Mouse (Mus musculus) kidney, postnatal 10 days (tissue): ENCODE measurements at regions not wholly inside any gene's neighbourhood (a gene's known extent, or its start where the extent isn't known, plus 50 kb on each side); places are given as distances from the start of the nearest gene placed in this dataset.

Experiments
- DNase-seq: peaks from one replicate; pipeline ENCODE4 v3.0.0; 2021; ENCODE audit warnings: mixed read lengths

DNA sequence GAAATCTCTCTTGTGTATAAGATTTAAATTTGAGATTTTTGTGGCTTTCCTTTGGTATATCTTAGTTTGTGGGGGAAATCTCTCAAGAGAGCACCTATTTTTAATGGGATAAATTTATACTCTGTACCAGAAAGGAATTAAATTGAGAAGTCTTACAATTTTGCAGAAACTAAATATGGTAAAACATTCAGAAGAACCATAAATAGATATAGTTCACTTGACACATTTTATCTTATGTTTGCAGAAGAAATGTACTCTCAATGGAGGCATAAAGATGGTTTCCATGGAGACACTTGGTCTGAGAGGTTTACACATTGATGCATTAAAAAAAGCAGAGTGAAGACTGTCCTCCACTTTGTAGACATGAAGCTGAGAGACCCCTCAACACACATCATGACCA lies 86.9 kb downstream of the Ndufa10 start:
- no peak for DNase-seq

DNA sequence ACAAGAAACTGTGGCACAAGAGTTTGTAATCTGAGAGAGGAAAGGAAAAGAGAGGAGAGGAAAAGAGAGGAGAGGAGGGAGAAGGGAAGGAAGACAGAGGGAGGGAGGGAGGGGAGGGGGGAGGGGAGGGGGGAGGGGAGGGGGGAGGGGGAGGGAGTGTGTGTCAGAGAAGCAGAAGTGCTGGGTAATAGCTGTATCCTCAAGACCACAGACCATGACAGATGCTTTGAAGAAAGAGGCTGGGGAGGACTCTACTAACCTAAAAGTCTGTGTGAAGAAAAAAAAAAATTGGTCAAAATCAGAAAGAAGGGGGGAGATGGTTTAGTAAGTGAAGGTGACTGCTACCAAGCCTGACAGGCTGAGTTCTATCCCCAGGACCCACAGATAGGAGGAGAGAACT lies 88.7 kb downstream of the Ndufa10 start:
- no peak for DNase-seq

DNA sequence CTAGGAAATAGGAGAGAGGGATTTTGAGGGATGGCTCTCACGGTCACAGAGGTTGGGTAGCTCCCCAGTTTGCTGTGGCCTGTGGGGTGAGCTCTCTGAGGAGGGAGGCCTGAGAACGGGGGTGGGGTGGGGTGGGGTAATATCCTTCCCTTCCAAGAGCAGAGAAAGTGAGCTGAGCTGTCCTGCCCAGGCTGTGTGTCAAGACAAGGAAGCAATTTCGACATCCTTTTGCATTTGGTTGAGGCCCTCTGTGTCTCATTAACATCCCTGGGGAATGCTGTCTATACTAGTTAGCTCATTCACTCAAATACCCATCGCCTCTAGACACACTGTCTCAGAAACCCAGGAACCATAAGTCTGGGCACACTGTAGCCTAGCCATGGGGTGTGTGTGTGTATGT lies 89.9 kb downstream of the Ndufa10 start:
- no peak for DNase-seq

DNA sequence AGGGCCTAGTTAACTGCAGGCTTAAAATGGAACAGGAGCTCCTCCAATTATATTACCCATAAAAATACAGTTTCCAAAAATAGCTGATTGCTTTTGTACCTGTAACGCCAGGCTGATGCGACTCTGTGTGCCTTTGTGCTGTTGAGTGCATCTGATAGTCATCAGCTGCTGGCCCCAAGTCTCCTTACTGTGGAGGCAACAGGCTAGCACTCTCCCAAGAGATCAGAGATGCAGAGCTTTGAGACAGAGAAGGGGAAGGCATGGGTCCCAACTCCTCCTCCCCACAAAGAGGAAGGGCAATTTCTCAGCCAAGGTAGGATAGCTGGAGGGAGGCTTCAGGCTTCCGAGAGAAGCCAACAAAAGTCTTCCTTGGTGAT lies 94.2 kb downstream of the Ndufa10 start:
- no peak for DNase-seq

DNA sequence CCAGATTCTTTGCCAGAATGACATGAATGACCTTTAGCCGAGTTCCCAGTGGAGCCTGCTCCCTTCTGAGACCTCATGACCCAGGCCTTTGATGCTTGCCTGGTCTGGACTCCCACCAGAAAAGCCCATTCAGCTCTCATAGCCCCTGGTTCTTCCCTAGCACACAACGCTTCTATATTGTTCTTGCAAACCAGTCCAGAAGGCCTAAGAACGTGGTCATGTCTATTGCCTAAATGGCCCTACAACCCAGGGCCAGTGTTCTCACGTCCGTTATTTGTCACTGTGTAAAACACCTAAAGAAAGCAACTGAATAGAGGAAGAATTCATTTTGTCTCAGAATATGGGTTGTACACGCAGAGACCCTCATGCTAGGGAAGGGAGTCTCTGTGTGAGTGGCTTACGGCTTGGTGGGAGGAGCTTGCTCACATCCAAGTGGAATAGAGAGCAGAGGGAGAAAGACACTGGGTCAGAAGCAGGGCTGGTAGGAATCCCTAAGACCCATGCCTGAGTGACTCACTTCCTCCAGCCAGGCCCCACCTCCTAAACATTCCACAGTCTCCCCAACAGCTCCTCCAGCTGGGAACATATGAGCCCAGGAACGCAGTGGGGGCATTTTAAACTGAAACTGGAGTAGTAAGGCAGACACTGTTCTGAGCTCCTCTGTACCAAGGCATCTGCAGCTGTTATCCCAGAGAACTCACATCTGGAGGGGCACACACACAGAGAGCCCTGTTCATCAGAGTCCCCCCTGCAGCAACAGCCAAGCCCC lies 94.7 kb downstream of the Ndufa10 start:
- peak; percentile 62 for DNase-seq

DNA sequence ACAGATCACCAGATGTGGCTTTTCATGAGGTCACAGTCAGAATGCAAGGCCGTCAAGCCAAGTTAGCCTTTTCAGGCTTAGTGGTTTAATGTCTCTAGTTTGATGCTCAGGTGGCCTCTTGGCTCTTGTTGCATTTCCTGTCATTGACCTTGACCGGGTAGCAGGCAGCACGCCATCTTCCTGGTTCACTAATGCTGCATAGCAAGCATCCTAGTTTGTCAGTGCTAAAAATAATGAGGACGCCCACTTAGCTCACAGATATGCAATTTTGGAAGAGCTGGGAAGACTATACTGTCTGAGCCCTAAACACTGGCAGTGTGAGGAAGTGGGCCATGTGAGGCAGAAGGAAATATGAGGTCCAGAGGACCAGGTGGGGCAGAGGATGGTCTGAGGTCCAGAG lies 97.2 kb downstream of the Ndufa10 start:
- DNase-seq, result peak; percentile 47

DNA sequence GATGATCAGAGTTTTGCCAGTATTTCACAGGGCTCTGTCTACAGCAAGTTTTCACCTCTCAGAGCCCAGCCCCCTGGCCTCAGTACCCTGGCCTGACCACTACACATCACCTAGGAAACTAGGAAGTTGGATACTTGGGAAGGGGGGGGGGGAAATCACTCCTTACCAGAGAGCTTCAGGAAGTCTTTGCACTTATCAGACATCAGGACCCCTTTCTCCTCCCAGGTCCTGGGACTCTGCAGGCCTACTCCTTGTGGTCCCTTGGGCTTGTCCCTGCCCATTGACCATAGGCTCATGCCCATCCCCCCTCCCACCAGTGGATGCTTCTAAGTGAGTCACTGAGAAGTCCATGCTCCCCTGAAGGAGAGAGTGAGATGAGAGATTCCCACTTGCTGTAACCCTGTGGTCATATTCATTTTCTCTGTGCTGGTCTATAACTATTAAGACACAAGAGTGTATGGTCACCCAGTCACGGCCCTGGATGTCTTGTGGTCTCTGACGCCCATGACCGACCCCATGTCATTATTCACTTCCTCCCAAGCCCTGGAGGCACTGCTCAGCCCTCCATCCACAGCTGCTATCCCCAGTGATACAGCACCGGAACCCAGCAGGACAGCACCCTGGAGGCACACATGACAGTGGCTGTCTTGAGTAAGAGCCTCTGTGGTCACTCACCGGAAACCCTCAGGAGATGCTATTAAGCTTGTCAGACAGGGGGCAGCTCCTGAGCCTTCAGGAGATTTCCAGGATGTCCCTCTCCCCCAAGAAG lies 101.3 kb downstream of the Ndufa10 start:
- no peak for DNase-seq

DNA sequence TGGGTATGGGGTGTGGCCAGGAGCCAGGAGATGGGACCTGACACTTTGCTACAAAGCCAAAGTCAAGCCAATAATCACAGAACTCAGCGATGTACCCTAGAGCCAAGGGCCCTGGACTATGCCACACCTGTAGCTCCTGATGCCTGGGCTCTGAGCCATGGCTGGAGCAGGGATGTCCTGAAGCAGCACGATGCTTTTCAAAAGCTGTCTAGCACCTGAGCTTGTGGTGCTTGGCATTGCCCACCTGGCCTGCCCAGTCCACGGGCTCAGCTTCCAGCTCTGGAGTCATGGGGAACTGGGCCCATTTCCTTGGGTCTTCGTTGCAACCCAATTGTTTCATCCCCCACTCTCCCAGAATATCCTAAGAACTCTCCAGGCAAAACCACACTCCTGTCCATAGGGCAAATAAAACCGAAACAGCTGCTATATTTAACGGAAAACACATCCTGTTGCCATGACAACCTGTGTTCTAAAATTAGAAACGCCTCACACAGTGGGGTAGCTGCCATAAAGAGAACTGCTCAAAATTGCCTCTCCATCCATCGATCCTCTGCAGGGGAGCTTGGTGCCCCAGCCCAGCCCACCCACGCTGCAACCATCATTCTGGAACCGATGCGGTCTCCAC lies 102.2 kb downstream of the Ndufa10 start:
- DNase-seq, result no peak

DNA sequence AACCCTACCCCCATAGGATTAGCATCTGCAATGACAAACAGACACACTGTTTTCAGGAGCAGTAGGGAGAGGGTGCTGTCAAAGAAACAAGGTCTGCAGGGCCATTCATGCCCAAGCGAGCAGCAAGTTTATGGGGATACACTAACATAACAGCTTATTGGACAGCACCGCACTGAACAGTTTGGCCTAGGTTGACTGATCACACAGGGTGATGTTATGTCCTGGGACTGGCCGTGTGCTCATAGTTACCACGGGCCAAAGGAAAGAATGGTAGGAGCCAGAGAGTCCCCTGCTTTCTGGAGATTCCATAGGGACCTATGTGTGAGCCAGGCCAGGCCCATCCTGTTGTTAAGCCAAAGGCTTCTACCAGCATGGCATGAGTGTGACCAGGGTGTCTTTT lies 102.8 kb downstream of the Ndufa10 start:
- DNase-seq, result no peak

DNA sequence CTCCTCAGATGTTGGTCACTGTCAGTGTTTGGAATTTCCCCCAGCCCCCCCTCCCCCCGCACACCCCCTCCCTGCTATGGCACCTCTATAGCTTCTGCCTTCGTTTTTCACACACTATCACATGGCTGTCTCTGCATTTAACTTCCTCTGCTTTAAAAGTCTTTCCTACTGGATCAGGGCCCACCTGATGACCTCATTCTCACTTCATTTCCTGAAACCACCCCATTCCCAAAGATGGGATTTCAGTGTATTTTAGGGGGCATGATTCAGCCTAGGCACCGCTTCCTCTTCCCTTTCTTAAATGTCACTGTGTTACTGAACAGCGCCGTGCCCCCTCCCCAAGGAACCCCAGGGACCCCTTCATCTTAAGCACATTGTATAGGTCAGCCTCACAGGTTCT lies 103.7 kb downstream of the Ndufa10 start:
- no peak for DNase-seq

DNA sequence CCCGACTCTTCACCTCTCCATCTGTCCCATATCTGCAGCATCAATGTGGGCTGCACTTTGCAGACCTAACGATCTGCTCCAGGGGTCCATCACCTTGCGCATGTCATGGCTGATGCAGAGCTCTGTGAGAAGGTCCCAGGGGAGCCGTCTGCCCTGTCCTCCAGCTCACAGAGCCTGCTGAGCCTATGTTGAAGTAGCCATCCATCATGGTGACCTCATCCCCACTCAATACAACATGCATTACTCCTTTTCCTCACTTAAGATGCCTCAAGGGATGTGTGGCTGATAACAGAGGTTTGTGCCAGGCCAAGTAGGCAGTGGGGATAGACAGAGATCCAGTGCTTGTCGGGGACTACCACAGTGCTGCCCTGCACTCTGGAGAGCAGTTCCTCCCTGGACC lies 107.4 kb downstream of the Ndufa10 start:
- DNase-seq, result no peak

DNA sequence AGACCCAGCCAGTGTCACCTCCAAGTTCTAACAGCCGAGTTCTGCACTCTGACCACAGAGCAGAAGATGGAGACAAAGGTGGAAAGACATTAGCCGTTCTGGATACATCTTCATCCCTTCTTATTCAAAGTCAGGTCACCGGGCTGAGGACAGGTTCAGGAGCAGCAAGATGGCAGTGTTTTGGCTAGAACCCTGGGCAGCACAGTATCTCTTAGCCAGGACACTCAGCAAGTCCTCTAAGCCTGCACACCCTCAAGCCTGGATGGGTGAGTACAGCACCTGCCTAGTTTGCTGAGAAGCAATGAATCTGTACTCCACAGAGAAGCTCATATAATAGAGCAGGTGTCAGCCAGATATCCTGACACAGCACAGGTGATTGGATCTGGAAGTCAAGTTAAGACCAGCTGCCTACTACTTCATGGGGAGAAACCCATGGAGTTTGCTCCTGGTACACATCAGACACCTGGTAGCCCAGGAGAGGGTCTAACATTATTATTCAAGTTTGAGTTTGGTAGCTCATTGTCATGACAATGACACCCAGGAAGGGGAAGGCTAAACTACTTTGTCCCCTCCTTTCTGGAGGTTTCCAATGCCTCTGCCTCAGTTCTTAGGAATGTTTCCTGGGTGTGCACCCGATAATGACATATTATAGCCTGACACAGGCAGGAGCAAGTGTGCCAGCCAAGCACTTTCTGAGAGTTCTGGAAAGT lies 108.1 kb downstream of the Ndufa10 start:
- DNase-seq, result no peak

DNA sequence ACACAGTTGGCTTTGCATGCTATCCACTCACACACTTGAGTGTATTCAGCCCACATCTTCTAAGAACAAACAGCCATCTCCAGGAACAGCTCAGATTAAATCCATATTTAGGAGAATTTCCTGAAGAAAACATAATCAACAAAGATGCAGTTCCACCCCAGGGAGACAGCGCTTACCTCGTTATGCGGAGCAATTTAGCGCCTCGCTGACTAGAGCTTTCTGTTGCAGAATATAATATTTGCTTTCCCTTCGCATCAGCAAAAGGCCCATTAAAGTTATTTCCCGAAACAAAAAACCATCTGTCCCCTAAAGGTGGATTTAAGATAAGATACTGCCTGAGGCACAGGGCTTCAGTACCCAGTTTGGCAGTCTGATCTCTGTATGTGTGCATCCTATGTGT lies 112.0 kb downstream of the Ndufa10 start:
- no peak for DNase-seq

DNA sequence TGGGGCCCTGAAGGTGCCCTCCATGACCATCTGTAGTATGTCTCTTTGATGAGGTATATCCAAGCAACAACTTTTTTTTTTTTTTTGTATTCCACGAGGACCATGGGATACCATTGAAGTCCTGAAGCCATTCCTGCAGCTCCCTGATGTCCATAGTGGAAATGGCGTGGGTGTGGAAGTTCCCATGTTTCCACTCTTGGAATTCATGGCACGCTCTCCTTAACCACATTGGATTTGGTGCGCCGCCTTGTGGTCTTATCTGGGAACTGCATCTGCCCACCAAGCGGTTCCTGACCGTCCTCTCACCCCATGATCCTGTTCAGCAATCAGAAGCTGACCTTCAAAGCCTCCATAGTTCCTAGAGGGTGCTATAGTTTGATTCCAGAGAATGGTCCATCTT lies 113.4 kb downstream of the Ndufa10 start:
- DNase-seq, result peak; percentile 81

DNA sequence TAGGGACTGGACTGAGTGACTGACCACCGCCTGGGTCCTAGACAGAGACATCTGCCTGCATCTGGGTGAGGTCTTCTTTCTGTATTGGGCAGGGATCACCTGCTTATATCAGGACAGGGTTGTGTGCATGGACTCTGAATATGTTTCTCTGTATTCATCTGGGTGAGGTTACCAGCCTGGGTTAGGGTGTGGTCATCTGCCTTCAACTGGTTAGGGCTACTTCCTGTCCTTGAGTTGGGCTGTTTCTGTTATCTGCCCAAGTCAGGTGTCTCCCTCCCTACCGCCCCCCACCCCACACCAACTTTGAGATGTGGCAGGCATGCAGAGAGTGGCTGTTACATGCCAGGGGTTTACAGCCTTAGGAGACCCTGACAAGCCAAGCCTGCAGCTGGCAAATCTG lies 114.2 kb downstream of the Ndufa10 start:
- no peak for DNase-seq

DNA sequence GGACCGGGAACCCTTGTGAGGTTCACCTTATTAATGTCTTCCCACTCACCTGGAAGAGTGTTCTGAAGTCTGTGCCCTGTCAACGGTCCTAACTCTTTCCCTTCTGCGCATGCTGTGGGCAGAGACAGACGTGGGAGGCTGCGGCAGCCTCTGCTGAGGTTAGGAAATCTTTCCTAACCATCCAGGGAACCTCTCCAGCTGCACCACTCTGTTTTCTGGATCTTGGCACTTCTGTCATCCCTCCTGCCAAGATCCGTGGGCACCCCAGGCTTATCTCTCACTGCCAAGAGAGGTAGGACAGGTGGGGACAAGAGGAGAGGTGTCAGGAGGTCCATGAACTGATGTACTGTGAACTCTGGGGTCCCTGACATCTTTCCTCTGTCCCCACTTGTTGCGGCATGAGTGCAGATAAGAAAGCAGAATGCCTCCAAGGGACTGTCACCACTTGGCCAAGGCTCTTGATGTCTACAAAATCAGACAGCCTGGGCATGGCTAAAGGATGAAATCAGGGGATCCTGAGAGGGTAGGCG lies 114.8 kb downstream of the Ndufa10 start:
- DNase-seq, result no peak

DNA sequence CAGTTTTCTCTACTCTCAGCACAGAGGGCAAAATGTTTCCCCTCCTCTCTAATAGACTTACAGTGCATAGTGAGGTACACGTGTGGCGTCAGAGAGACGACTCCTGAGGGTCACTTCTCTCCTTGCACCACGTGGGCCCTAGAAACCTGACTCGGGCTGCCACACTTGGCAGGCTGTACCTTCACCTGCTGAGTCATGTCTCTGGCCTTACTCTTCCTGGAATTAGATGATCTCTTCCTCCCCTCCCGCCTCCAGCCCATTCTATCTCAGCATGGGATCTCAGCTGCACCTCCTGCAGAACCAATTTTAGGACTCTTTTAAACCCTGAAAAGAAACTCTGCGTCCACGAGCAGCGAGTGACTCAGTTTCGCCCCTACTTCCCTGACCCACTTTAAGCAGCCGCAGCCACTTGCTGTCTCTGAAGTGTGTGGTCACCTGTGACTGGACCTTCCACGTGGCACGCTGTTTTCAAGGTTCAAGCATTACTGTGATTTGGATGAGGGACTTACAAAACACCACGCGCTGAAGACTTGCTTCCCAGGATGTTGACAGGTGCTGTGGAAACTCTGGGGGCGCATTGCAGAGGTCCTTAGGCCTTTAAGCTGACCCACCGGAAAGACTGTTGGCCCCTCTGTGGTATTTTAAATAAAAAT lies 125.2 kb downstream of the Ndufa10 start:
- no peak for DNase-seq

DNA sequence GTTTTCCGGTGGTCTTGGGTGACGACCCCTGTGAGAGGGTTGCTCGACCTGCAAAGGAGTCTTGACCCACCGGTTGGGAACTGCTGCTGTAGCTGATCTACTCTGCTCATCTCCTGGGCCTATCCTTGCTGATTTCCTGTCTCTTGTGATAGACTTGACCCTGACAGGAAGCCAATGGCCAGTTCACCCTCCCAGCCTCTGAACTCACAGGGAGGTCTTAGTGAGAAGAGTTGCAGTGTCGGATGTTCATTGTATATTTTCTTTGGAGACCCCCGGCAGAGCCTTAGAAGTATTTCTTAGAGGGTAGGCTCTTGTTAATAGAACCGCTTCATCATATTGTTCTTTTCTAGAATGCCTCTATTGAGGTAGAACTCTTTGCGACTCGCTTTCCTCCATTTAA lies 126.0 kb downstream of the Ndufa10 start:
- DNase-seq, result no peak

DNA sequence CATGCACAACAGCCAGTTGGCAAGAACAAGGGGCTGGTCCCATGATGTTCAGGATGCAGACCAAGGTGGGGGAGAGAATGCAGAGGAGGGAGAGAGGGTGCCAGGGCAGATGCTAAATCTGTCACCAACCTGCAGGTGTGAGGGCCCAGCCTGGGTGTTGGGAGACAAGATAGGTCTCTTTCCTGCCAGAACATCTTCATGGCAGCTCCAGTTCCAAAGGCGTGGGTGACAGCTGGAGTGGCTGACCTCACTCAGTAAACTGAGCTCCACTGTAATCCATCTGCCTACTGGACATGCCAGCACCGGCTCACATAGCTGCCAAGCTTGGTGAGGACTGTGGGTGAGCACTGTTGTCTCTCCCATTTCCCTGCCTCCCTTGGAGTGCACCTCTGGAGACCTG lies 129.9 kb downstream of the Ndufa10 start:
- DNase-seq, result no peak

DNA sequence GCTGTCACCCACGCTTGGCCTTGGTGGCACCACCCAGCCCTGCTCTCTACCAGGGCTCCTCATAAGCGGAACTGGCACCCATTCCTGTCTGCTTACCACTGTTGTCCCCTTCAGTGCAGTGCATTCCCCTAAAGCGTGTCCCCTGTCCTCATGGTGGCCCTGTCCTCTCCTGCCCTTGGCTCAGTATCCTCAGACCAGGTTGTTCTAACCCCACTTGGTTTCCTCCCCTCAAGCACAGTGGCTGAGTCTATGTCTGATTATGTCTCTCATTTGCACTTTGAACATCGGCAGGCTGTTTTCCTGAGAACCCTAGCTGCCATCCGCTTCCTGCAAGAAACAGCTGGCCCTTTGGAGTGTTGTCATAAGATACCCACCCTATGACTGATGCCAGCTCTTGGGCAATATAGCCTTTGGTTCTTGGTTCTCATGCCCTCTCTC lies 130.5 kb downstream of the Ndufa10 start:
- no peak for DNase-seq

DNA sequence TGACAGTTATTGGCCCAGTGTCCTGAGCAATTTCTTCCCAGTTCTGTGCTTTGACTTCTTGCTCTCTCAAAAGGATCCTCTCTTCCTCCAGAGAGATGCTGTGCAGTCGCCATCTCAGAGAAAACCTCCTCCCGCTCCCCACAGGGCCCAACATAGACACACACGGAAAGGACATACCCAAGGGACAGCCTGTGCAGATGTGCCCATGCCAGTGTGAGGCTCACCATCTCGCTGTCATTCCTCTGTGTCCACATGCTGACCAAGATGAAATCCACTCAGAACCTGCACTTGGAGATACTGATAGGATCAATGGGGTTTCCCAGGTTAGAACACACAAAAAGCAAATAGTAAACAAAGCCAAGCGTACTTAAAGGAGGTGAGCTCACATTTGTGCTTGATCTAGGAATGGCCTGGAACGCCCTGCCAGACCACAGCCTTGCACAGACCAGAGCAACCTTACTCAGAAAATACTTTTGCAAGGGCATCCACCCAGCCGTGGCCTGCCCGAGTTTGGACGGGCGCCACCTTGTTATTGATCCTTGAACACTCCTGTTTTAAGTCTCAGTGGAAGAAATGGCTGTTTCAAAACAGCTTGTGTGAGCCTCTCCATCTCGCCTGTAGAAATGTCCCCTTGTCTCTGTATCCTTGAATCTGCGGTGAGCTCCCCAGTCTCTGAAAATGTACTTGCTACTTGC lies 131.7 kb downstream of the Ndufa10 start:
- DNase-seq, result no peak

DNA sequence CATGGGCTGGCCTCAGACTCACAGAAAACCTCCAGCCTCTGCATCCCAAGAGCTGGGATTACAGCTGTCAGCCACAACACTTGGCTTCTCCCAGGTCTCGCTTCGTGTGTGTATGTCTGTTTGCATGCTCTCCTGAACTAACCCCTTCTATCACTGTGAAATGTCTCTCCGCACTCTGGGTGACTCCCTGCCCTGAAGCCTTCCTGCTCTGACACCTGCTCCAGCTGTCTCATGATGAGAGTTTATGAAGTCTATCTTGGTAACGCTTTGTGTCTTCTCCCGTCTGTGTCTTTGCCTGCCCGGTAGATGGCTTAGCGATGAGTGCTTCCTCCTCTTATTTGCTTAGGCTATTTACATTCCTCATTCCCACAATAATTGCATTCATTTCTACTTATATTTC lies 133.0 kb downstream of the Ndufa10 start:
- no peak for DNase-seq
